Mouse (Mus musculus) ES-Bruce4 (cell line): Measurements from ENCODE around the gene Camta1.

Experiments
- CTCF ChIP-seq: IDR thresholded peaks from one replicate; pipeline ENCODE4 v1.8.1; 2011; ENCODE audit warnings: low read depth, low read length
- EP300 ChIP-seq: IDR thresholded peaks from 2 replicates; pipeline ENCODE4 v1.6.1; 2011; ENCODE audit warnings: low read depth, low read length; ENCODE audit not compliant: insufficient read depth
- POLR2A ChIP-seq: IDR thresholded peaks from one replicate; pipeline ENCODE4 v1.8.1; 2011; ENCODE audit warnings: low read length; ENCODE audit not compliant: insufficient read depth

GRCm38 (mm10) chr4:151739348-151739956, 122.2 kb downstream of the Camta1 start:
- TF ChIP-seq CTCF (no peak), POLR2A (no peak), EP300 (no peak)
